24 mouse cellular contexts compared by ENCODE assay signal in genomic region chr4:129654770-129655169, GRCm38 (mm10).
"Had no signal": no experiment of that assay in that cellular context is flagged by ENCODE, and none has a peak within 500 bp of the region (broad histone marks: within the 10 kb centered on the region; RNA-seq: fewer than 3 reads in every experiment).

No protein-coding gene starts in this region.

- DNase-seq: gastrocnemius, adult 2 months; gastrocnemius, postnatal 10 days; gastrocnemius, postnatal 25 days; heart, adult 18-20 months; heart, postnatal 10 days; heart, postnatal 4 days; kidney, adult 18-20 months; kidney, adult 8-10 months; kidney, postnatal 10 days; kidney, postnatal 25 days; kidney, postnatal 4 days; liver; liver, embryonic 13.5 days had no signal

- H3K4me3 ChIP-seq: gastrocnemius, adult 2 months; heart, embryonic 10.5 days; heart, embryonic 12.5 days; hindbrain, embryonic 10.5 days; hindbrain, embryonic 12.5 days; intestine, embryonic 15.5 days; limb, embryonic 10.5 days; limb, embryonic 12.5 days; liver, embryonic 13.5 days had no signal

- ATAC-seq: hindbrain, embryonic 16.5 days; inflammation-experienced regulatory T-cells, adult 6 months; intestine, embryonic 15.5 days; intestine, postnatal 0 days had no signal

- H3K27ac ChIP-seq: gastrocnemius, adult 2 months; heart, embryonic 10.5 days; hindbrain, embryonic 10.5 days; hindbrain, embryonic 12.5 days; hindbrain, embryonic 14.5 days; intestine, embryonic 15.5 days; limb, embryonic 10.5 days; limb, embryonic 12.5 days; liver, embryonic 13.5 days had no signal
